Mouse (Mus musculus): ENCODE data around the gene Gm37240. TPM values are rescaled to one million over a fixed set of nuclear protein-coding genes. Genes with fewer than 3 reads are reported as not detected.
"Not testable (repeated sequence)": the region's sequence is repeated elsewhere in the genome, so short reads cannot be mapped to it uniquely, and the experiment has no call there.

Gene Gm37240
- polyA plus RNA-seq, 1 experiment: 0.91 TPM

DNA sequence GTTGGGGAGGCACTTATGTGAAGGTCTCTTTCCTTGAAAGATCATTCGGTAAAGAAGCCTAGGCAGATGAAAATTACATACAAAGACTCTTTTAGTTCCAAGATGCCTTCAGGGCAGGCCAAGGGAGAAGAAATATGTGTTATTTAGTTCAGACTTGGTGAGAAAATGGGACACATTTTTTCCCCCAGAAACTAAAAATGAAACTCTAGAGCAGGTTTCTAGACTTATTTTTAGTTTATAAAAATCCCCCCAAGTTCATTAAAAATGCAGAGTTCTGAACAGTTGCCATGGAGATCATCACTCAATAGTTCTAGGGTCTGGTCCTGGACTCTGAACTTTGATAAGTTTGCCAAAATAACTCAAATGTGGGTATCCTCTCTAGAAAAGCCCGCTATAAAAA lies 1226.9 kb downstream of the Gm37240 start:
- TF ChIP-seq EP300 (IDR thresholded peaks at IDR 0.05; ENCODE audit: insufficient read depth, low read depth, low read length) (no peak), POLR2A (IDR thresholded peaks at IDR 0.05; ENCODE audit: insufficient read depth, low read length) (no peak), CTCF (IDR thresholded peaks at IDR 0.05; ENCODE audit: low read depth, low read length) (no peak)
- Histone ChIP-seq H3K36me3 (ENCODE audit: control insufficient read depth, insufficient read depth, low read length, poor library complexity, severe bottlenecking) (no peaks in the 10 kb centered on the region), H3K27me3 (ENCODE audit: control insufficient read depth, insufficient read depth, low read length, poor library complexity, severe bottlenecking) (no peaks in the 10 kb centered on the region), H3K27ac (ENCODE audit: insufficient read depth, low read length) (no peak overlapping the region), H3K9ac (ENCODE audit: low read depth, poor library complexity, severe bottlenecking) (no peak overlapping the region), H3K4me3 (ENCODE audit: low read depth, low read length) (no peak overlapping the region), H3K4me1 (ENCODE audit: control insufficient read depth, insufficient read depth, low read length) (peaks cover 5% of the 10 kb centered on the region), H3K9me3 (replicated peaks; ENCODE audit: control insufficient read depth, insufficient read depth, low read length, poor library complexity, severe bottlenecking) (peaks cover 11% of the 10 kb centered on the region)

DNA sequence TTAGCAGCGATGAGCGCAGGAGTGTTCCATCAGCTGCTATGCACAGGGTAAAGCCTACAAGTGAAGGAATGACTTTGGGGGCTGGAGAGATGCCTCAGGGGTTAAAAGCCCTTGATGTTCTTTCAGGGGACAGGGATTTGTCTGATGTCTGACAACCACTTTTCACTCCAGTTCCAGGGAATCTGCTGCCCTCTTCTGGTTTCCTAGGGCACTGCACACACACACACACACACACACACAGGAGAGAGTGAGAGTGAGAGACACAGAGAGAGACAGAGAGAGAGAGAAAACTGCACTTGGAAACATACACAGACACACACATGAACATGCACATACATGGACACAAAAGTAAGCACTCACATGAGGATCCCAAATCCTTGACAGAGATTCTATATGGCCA lies 1228.4 kb downstream of the Gm37240 start:
- Histone ChIP-seq H3K27ac (ENCODE audit: insufficient read depth, low read length) (no peak overlapping the region), H3K9me3 (replicated peaks; ENCODE audit: control insufficient read depth, insufficient read depth, low read length, poor library complexity, severe bottlenecking) (peaks cover 11% of the 10 kb centered on the region), H3K36me3 (ENCODE audit: control insufficient read depth, insufficient read depth, low read length, poor library complexity, severe bottlenecking) (no peaks in the 10 kb centered on the region), H3K9ac (ENCODE audit: low read depth, poor library complexity, severe bottlenecking) (no peak overlapping the region), H3K4me3 (ENCODE audit: low read depth, low read length) (no peak overlapping the region), H3K4me1 (ENCODE audit: control insufficient read depth, insufficient read depth, low read length) (peaks cover 2% of the 10 kb centered on the region), H3K27me3 (ENCODE audit: control insufficient read depth, insufficient read depth, low read length, poor library complexity, severe bottlenecking) (no peaks in the 10 kb centered on the region)
- TF ChIP-seq POLR2A (IDR thresholded peaks at IDR 0.05; ENCODE audit: insufficient read depth, low read length) (no peak), CTCF (IDR thresholded peaks at IDR 0.05; ENCODE audit: low read depth, low read length) (peak; percentile 12)

DNA sequence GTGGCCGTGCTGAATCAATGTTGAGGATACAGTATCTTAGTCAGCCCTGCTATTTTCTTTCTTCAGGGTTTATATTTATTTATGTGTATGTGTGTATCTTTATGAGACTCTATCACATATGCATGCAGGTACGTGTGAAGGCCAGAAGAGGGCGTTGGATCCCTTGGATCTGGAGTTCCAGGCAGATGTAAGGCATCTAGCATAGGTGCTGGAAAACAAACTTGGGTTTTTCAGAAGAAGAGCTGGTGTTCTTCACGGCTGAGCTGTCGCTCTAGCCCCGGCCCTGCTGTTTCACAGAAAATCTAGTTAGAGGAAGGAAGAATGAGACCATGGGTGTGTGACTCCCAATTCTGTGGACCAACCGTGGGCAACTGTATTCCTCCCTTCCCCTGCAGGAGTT lies 1229.3 kb downstream of the Gm37240 start:
- Histone ChIP-seq H3K9me3 (replicated peaks; ENCODE audit: control insufficient read depth, insufficient read depth, low read length, poor library complexity, severe bottlenecking) (peaks cover 11% of the 10 kb centered on the region), H3K27me3 (ENCODE audit: control insufficient read depth, insufficient read depth, low read length, poor library complexity, severe bottlenecking) (no peaks in the 10 kb centered on the region), H3K4me3 (ENCODE audit: low read depth, low read length) (no peak overlapping the region), H3K36me3 (ENCODE audit: control insufficient read depth, insufficient read depth, low read length, poor library complexity, severe bottlenecking) (no peaks in the 10 kb centered on the region), H3K27ac (ENCODE audit: insufficient read depth, low read length) (no peak overlapping the region), H3K9ac (ENCODE audit: low read depth, poor library complexity, severe bottlenecking) (no peak overlapping the region), H3K4me1 (ENCODE audit: control insufficient read depth, insufficient read depth, low read length) (no peaks in the 10 kb centered on the region)
- no peak for TF ChIP-seq EP300 (IDR thresholded peaks at IDR 0.05; ENCODE audit: insufficient read depth, low read depth, low read length)
- TF ChIP-seq CTCF (IDR thresholded peaks at IDR 0.05; ENCODE audit: low read depth, low read length): no peak
- no peak for TF ChIP-seq POLR2A (IDR thresholded peaks at IDR 0.05; ENCODE audit: insufficient read depth, low read length)

GRCm38 (mm10) chr3:84657240-84657639 lies 1230.1 kb downstream of the Gm37240 start:
- Histone ChIP-seq H3K36me3 (ENCODE audit: control insufficient read depth, insufficient read depth, low read length, poor library complexity, severe bottlenecking) (no peaks in the 10 kb centered on the region), H3K27ac (ENCODE audit: insufficient read depth, low read length) (peak overlapping the region; percentile 82), H3K9me3 (replicated peaks; ENCODE audit: control insufficient read depth, insufficient read depth, low read length, poor library complexity, severe bottlenecking) (peaks cover 11% of the 10 kb centered on the region), H3K27me3 (ENCODE audit: control insufficient read depth, insufficient read depth, low read length, poor library complexity, severe bottlenecking) (no peaks in the 10 kb centered on the region), H3K9ac (ENCODE audit: low read depth, poor library complexity, severe bottlenecking) (no peak overlapping the region), H3K4me3 (ENCODE audit: low read depth, low read length) (no peak overlapping the region), H3K4me1 (ENCODE audit: control insufficient read depth, insufficient read depth, low read length) (peaks cover 3% of the 10 kb centered on the region)
- peak; percentile 77; the same call in 1 of the 2 replicates for TF ChIP-seq EP300 (IDR thresholded peaks at IDR 0.05; ENCODE audit: insufficient read depth, low read depth, low read length)
- no peak for TF ChIP-seq POLR2A (IDR thresholded peaks at IDR 0.05; ENCODE audit: insufficient read depth, low read length)

DNA sequence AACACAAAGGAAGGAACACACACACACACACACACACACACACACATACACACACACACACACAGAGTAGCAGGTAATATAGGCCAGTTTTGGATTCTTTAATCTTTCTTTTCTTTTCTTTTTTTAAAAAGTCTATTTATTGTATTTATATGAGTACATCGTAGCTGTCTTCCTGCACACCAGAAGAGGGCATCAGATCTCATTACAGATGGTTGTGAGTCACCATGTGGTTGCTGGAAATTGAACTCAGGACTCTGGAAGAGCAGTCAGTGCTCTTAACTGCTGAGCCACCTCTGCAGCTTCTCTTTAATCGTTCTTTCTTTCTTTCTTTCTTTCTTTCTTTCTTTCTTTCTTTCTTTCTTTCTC lies 1231.5 kb downstream of the Gm37240 start:
- H3K4me1 ChIP-seq (ENCODE audit: control insufficient read depth, insufficient read depth, low read length); H3K27me3 ChIP-seq (ENCODE audit: control insufficient read depth, insufficient read depth, low read length, poor library complexity, severe bottlenecking); H3K36me3 ChIP-seq (ENCODE audit: control insufficient read depth, insufficient read depth, low read length, poor library complexity, severe bottlenecking): not testable (repeated sequence)
- peaks cover 11% of the 10 kb centered on the region for H3K9me3 ChIP-seq (replicated peaks; ENCODE audit: control insufficient read depth, insufficient read depth, low read length, poor library complexity, severe bottlenecking)
- peak overlapping the region; percentile 93 for H3K27ac ChIP-seq (ENCODE audit: insufficient read depth, low read length)
- H3K9ac ChIP-seq (ENCODE audit: low read depth, poor library complexity, severe bottlenecking): peak overlapping the region; percentile 64; the same call in 1 of the 2 replicates
- peak overlapping the region; percentile 66 for H3K4me3 ChIP-seq (ENCODE audit: low read depth, low read length)

DNA sequence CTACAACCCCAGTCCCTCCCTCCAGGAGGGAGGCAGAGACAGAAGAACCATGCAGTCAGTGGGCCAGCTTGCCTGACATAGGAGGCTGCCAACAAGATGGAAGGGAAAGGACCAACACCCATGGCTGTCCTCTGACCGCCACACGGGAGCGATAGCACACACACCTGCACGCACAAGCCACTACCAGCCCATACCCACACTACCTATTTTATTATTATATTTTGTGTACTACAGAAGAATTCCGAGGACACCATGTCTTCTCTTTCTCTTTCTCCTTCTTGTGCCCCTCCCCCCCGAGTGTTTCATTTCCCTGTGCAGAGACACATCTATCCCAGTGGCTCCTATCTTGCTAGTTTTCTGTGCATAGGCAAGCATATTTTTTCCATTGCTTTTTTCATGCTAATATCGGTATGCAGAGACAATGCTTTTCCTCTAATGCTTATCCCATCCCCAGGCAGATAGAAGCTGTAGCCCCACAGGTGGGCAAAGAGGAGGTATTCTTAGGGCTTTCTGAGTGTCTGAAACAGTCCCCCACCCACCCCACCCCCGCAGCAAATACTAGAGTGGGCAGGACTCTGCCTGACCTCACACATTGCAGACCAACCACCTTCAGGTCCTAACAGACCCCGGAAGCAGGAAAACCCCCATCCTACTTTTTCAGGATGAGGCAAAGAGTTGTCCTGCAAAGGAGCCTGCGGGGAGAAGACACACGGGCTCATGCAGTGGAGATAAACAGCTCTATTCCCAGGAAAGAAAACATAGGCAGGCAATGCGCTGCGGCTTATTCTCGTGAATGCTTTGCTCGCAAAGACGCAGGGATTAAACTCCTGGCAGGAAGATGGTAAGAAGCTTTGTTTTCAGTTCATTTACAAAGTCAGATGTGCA lies 1232.2 kb downstream of the Gm37240 start:
- H3K9me3 ChIP-seq (replicated peaks; ENCODE audit: control insufficient read depth, insufficient read depth, low read length, poor library complexity, severe bottlenecking): peaks cover 11% of the 10 kb centered on the region
- no peaks in the 10 kb centered on the region for H3K36me3 ChIP-seq (ENCODE audit: control insufficient read depth, insufficient read depth, low read length, poor library complexity, severe bottlenecking)
- H3K27ac ChIP-seq (ENCODE audit: insufficient read depth, low read length): peak overlapping the region; percentile 93
- H3K9ac ChIP-seq (ENCODE audit: low read depth, poor library complexity, severe bottlenecking): peak overlapping the region; percentile 57; the same call in 1 of the 2 replicates
- no peak for TF ChIP-seq CTCF (IDR thresholded peaks at IDR 0.05; ENCODE audit: low read depth, low read length)
- TF ChIP-seq POLR2A (IDR thresholded peaks at IDR 0.05; ENCODE audit: insufficient read depth, low read length): no peak
- TF ChIP-seq EP300 (IDR thresholded peaks at IDR 0.05; ENCODE audit: insufficient read depth, low read depth, low read length): 0 out of 2 replicates have a peak, but pooled peaks have one; percentile 31
- H3K4me1 ChIP-seq (ENCODE audit: control insufficient read depth, insufficient read depth, low read length): peaks cover 3% of the 10 kb centered on the region
- H3K27me3 ChIP-seq (ENCODE audit: control insufficient read depth, insufficient read depth, low read length, poor library complexity, severe bottlenecking): no peaks in the 10 kb centered on the region
- H3K4me3 ChIP-seq (ENCODE audit: low read depth, low read length): peak overlapping the region; percentile 66

Measured in ES-Bruce4 (cell line).